Mouse (Mus musculus) limb, embryonic 14.5 days (tissue): ENCODE measurements around the gene Pepd. TPM values are rescaled to one million over a fixed set of nuclear protein-coding genes. Genes with fewer than 3 reads are reported as not detected.
A peak's percentile ranks its signal among the peaks of the same experiment; 100 is the strongest.

Source experiments
- ATAC-seq: fragments of 200-750 bp; cut with Nextera tagmentation; 2 replicates; pipeline ENCODE4 v1.8.0; 2017; ENCODE audit warnings: low read depth, moderate number of reproducible peaks, moderate TSS enrichment; ENCODE audit not compliant: low FRiP score
- DNase-seq: peaks from one replicate; pipeline ENCODE4 v3.0.0-alpha.2; 2015; ENCODE audit warnings: low spot score
- H3K27ac ChIP-seq: fragments of 300-500 bp; sonication (generic); replicated peaks from 2 replicates; pipeline ENCODE4 v1.5.1; 2014; ENCODE audit warnings: low read depth, mild to moderate bottlenecking, low read length, moderate library complexity, mixed read lengths
- H3K27me3 ChIP-seq: fragments of 300-500 bp; sonication (generic); 2 replicates; pipeline ENCODE4 v1.6.1; 2014; ENCODE audit warnings: low read length, mixed read lengths; ENCODE audit not compliant: control insufficient read depth, insufficient read depth
- H3K36me3 ChIP-seq: fragments of 300-500 bp; sonication (generic); 2 replicates; pipeline ENCODE4 v1.6.1; 2014; ENCODE audit warnings: mild to moderate bottlenecking, low read length, moderate library complexity, mixed read lengths; ENCODE audit not compliant: control insufficient read depth, insufficient read depth
- H3K4me1 ChIP-seq: fragments of 300-500 bp; sonication (generic); 2 replicates; pipeline ENCODE4 v1.6.1; 2014; ENCODE audit warnings: antibody characterized with exemption, low read length, mixed read lengths; ENCODE audit not compliant: control insufficient read depth, insufficient read depth
- H3K4me2 ChIP-seq: fragments of 300-500 bp; sonication (generic); replicated peaks from 2 replicates; pipeline ENCODE4 v1.6.1; 2014; ENCODE audit warnings: low read depth, mild to moderate bottlenecking, low read length, moderate library complexity; ENCODE audit not compliant: severe bottlenecking
- H3K4me3 ChIP-seq: fragments of 300-500 bp; sonication (generic); replicated peaks from 2 replicates; pipeline ENCODE4 v1.5.1; 2014; ENCODE audit warnings: low read length
- H3K9ac ChIP-seq: fragments of 300-500 bp; sonication (generic); 2 replicates; pipeline ENCODE4 v1.6.1; 2014; ENCODE audit warnings: mild to moderate bottlenecking, low read depth, low read length, moderate library complexity; ENCODE audit not compliant: severe bottlenecking
- H3K9me3 ChIP-seq: fragments of 300-500 bp; sonication (generic); 2 replicates; pipeline ENCODE4 v1.6.1; 2016; ENCODE audit warnings: low read length; ENCODE audit not compliant: control insufficient read depth
- POLR2A ChIP-seq: fragments of 200-500 bp; IDR thresholded peaks from 2 replicates; pipeline ENCODE4 v1.8.0; 2012; ENCODE audit warnings: inconsistent platforms, mild to moderate bottlenecking, moderate library complexity, borderline replicate concordance; ENCODE audit not compliant: insufficient read depth, insufficient read length; ENCODE audit errors: extremely low read depth
- WGBS: fragments of 180-500 bp; shearing (Covaris S2); extraction: QIAGEN DNeasy Blood & Tissue Kit; methylation state at CpG from one replicate; pipeline ENCODE4 v1.1.7; 2014; 5-methylcytosine and 5-hydroxymethylcytosine counted together
- polyA plus RNA-seq, 2 experiments: library from polyadenylated mRNA; depleted of rRNA in 1 of 2; stranded (reverse) in 1 of 2; unstranded in 1 of 2; fragments of >200 nt; fragmentation: Nextera tagmentation in 1 of 2; extraction: Ambion mirVana in 1 of 2; gene quantifications; 2 replicates each; pipeline versions ENCODE4 v1.2.1 to v1.2.3; 2012 to 2014

The Pepd gene
- polyA plus RNA-seq, 2 experiments = 51.4 to 78.4 TPM

GRCm38 (mm10) chr7:34929614-34930262, 17.6 kb downstream of the Pepd start:
- TF ChIP-seq POLR2A = no peak
- Histone ChIP-seq H3K9ac (no peak overlapping the region), H3K27ac (peak overlapping the region; percentile 55), H3K27me3 (no peaks in the 10 kb centered on the region), H3K4me3 (no peak overlapping the region), H3K4me1 (peaks cover 9% of the 10 kb centered on the region; the same call in 1 of the 2 replicates), H3K4me2 (no peak overlapping the region), H3K36me3 (peaks cover 9% of the 10 kb centered on the region), H3K9me3 (no peaks in the 10 kb centered on the region)
- peak; percentile 51 for ATAC-seq
- DNase-seq = peak; percentile 22
- 44% methylated on average over 8 of the region's 8 CpGs for WGBS

- peak; percentile 15; the same call in 1 of the 2 replicates for ATAC-seq
- peak overlapping the region; percentile 55 for H3K27ac ChIP-seq
- no peak overlapping the region for H3K4me2 ChIP-seq
- 44% methylated on average over 7 of the region's 7 CpGs for WGBS
- no peak overlapping the region for H3K9ac ChIP-seq
- peaks cover 15% of the 10 kb centered on the region for H3K36me3 ChIP-seq
- H3K9me3 ChIP-seq = no peaks in the 10 kb centered on the region
- H3K27me3 ChIP-seq = no peaks in the 10 kb centered on the region
- H3K4me3 ChIP-seq = no peak overlapping the region
- TF ChIP-seq POLR2A = no peak
- DNase-seq = no peak
- peaks cover 9% of the 10 kb centered on the region; the same call in 1 of the 2 replicates for H3K4me1 ChIP-seq
These were observed 18.1 kb downstream of the Pepd start for GRCm38 (mm10) chr7:34930263-34930757.

- ATAC-seq (no peak), DNase-seq (no peak)
- no peak for TF ChIP-seq POLR2A
- WGBS = 87% methylated on average over 8 of the region's 8 CpGs
- H3K9me3 ChIP-seq = peaks cover 8% of the 10 kb centered on the region; the same call in 1 of the 2 replicates
- peaks cover 9% of the 10 kb centered on the region; the same call in 1 of the 2 replicates for H3K4me1 ChIP-seq
- H3K27ac ChIP-seq = no peak overlapping the region
- no peaks in the 10 kb centered on the region for H3K27me3 ChIP-seq
- no peak overlapping the region for H3K4me3 ChIP-seq
- no peak overlapping the region for H3K4me2 ChIP-seq
- H3K36me3 ChIP-seq = peaks cover 24% of the 10 kb centered on the region
- H3K9ac ChIP-seq = no peak overlapping the region
These were observed 20.5 kb downstream of the Pepd start for GRCm38 (mm10) chr7:34932631-34933030.

GRCm38 (mm10) chr7:34933142-34933541, 21.0 kb downstream of the Pepd start:
- H3K4me2 ChIP-seq = no peak overlapping the region
- DNase-seq (no peak), ATAC-seq (no peak)
- H3K9ac ChIP-seq = no peak overlapping the region
- TF ChIP-seq POLR2A = no peak
- peaks cover 24% of the 10 kb centered on the region for H3K36me3 ChIP-seq
- WGBS = 57% methylated on average over 3 of the region's 3 CpGs
- H3K4me1 ChIP-seq = peaks cover 9% of the 10 kb centered on the region; the same call in 1 of the 2 replicates
- H3K4me3 ChIP-seq = no peak overlapping the region
- peaks cover 8% of the 10 kb centered on the region; the same call in 1 of the 2 replicates for H3K9me3 ChIP-seq
- no peaks in the 10 kb centered on the region for H3K27me3 ChIP-seq
- no peak overlapping the region for H3K27ac ChIP-seq

GRCm38 (mm10) chr7:34936347-34936746, 24.2 kb downstream of the Pepd start:
- Histone ChIP-seq H3K36me3 (peaks cover 24% of the 10 kb centered on the region), H3K9ac (no peak overlapping the region)
- no peak for TF ChIP-seq POLR2A

More at GRCm38 (mm10) chr7:34936347-34936746, 24.2 kb downstream of the Pepd start:
- H3K4me1 ChIP-seq = peaks cover 18% of the 10 kb centered on the region
- no peaks in the 10 kb centered on the region for H3K27me3 ChIP-seq
- WGBS = 90% methylated on average over 2 of the region's 2 CpGs
- H3K9me3 ChIP-seq = peaks cover 8% of the 10 kb centered on the region; the same call in 1 of the 2 replicates
- H3K4me3 ChIP-seq = no peak overlapping the region
- DNase-seq = no peak
- ATAC-seq = no peak
- no peak overlapping the region for H3K4me2 ChIP-seq
- no peak overlapping the region for H3K27ac ChIP-seq
